Mouse (Mus musculus): ENCODE results near the gene Iqca. TPM values are rescaled to one million over a fixed set of nuclear protein-coding genes. Genes with fewer than 3 reads are reported as not detected.

Gene Iqca
- polyA plus RNA-seq, 1 experiment: 0.52 TPM

DNA sequence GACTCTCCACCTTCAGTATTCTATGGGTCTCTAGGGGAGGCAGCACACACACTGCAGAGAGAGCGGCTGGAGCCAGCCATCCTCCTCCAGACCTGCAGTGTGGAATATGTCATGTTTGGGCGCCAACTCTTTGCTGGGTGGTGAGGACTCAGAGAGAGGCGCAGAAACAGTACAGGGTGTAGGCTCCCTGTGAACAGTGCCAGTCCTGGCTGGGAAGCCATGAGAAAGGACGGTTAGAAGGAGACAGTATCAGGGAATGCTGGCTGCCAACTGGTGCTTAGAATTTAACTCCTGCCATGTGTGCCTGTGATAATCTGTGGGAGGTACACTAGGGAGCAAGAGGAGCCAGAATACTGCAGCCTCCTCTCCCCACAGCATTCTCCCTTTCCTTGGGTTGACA, 98.2 kb downstream of the Iqca start:
- no peak for DNase-seq (ENCODE audit: low read depth)
- TF ChIP-seq CTCF (IDR thresholded peaks at IDR 0.05; ENCODE audit: borderline replicate concordance, extremely low read depth, insufficient read depth, insufficient read length): no peak
- no peak for TF ChIP-seq POLR2A (IDR thresholded peaks at IDR 0.05; ENCODE audit: borderline replicate concordance, extremely low read depth, insufficient read depth, insufficient read length, poor library complexity, severe bottlenecking)

DNA sequence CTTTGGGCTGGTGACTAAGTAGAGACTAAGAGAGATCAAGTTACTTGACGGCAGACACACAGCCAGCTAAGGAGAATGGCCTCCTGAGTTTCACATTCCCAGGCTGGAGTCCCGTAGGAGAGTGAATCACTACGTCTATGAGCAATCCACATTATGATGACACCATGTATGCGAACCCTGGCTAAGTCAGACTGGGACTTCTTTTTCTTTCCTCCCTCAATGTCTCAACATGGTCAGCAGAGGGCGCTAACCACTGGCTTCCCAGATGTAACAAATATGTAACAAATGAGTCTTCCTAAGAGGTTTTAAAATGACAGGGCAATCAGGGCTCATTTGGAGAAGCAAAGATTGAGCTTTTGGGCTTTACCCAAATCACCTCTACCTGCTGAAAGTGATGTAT, 101.9 kb downstream of the Iqca start:
- TF ChIP-seq POLR2A (IDR thresholded peaks at IDR 0.05; ENCODE audit: borderline replicate concordance, extremely low read depth, insufficient read depth, insufficient read length, poor library complexity, severe bottlenecking) (no peak), CTCF (IDR thresholded peaks at IDR 0.05; ENCODE audit: borderline replicate concordance, extremely low read depth, insufficient read depth, insufficient read length) (peak; percentile 70; the same call in 1 of the 2 replicates)
- DNase-seq (ENCODE audit: low read depth): peak; percentile 85

DNA sequence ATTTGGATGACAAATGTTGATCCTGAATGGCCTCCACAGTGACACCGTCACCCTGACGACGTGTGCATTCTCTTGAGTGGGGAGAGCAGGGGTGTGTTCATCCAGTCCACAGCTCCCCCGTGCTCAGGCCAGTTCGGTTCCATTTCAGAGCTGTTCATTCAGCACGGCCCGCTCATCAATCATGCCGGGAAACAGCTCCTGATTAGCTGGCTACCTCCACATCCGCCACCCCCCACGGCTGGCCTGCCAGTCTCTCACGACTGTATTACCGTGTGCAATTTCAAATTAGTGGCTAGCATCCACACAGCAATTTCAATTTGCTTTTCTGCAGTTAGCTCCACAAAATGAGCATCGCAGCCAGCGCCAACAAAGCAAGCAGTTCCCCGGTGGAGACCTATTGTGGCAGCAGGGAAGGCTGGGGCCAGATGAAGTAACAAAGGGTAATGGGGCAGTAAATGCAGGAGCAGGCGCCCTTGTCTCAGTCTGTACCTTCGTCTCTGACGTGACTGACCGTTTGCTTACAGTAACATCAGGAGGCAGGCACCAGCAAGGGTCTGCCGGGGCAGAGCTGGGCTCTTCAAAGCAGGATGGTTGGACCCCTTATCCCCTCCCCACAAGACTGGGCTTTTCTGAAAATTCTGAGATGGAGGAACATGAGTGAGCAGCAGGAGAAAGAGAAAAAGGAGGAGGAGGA, 103.0 kb downstream of the Iqca start:
- DNase-seq (ENCODE audit: low read depth): peak; percentile 64
- TF ChIP-seq CTCF (IDR thresholded peaks at IDR 0.05; ENCODE audit: borderline replicate concordance, extremely low read depth, insufficient read depth, insufficient read length): no peak
- no peak for TF ChIP-seq POLR2A (IDR thresholded peaks at IDR 0.05; ENCODE audit: borderline replicate concordance, extremely low read depth, insufficient read depth, insufficient read length, poor library complexity, severe bottlenecking)

DNA sequence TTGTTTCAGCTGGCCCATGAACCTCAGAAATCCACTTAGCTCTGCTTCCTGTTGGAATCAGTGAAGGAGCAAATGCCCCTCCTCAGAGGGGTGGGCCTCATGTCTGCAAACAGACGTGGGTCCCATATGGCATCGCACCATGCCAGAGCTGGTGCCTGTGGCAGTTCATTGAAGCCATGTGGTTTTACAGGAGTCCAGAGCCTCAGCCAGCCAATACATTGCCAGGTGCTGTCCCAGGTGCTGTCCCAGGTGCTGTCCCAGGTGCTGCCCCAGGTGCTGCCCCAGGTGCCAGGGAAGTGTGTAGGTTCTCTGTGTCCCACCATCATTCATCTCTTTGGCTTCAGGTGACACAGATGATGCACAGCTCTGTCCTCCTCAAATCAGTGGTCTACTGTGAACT, 124.9 kb downstream of the Iqca start:
- DNase-seq (ENCODE audit: low read depth): peak; percentile 43
- TF ChIP-seq POLR2A (IDR thresholded peaks at IDR 0.05; ENCODE audit: borderline replicate concordance, extremely low read depth, insufficient read depth, insufficient read length, poor library complexity, severe bottlenecking): no peak
- no peak for TF ChIP-seq CTCF (IDR thresholded peaks at IDR 0.05; ENCODE audit: borderline replicate concordance, extremely low read depth, insufficient read depth, insufficient read length)

DNA sequence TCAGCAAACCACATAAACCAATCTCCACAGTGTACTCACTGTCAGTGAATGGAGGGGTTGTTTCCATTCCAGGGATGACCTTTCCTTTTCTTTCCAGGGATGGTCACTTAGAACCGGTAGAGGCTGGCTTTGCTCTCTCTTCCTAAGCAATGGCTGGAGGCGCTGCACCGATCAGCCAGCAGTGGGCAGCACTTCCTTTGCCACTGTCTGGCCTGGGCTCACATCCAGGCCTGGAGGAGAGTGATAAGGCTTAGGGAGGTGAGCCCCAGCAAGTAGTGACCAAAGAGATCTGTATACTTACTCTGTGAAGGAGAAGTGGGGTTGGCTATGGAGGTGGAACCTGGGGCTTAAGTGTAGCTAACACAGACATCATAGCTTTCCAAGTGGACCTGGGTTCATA, 126.3 kb downstream of the Iqca start:
- no peak for DNase-seq (ENCODE audit: low read depth)
- peak; percentile 74 for TF ChIP-seq CTCF (IDR thresholded peaks at IDR 0.05; ENCODE audit: borderline replicate concordance, extremely low read depth, insufficient read depth, insufficient read length)
- TF ChIP-seq POLR2A (IDR thresholded peaks at IDR 0.05; ENCODE audit: borderline replicate concordance, extremely low read depth, insufficient read depth, insufficient read length, poor library complexity, severe bottlenecking): no peak

DNA sequence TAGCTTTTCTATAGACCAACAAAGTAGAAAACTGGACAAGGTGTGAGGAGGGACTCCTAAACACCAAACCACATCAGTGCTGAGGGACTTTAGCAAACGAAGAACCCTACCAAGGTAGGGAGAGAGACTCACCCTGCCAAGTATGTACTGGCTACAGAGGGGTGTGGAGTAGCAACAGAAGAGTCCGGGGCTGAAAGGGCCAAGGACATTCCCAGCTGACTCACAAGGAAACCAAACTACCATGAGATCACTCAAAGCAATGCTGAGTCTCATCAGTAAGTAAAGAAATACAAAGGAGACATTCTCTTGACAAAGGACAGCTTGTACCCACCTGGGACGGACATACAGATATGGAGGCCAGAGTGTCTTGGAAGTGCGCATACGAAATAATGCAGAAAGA, 132.9 kb downstream of the Iqca start:
- TF ChIP-seq CTCF (IDR thresholded peaks at IDR 0.05; ENCODE audit: borderline replicate concordance, extremely low read depth, insufficient read depth, insufficient read length) (no peak), POLR2A (IDR thresholded peaks at IDR 0.05; ENCODE audit: borderline replicate concordance, extremely low read depth, insufficient read depth, insufficient read length, poor library complexity, severe bottlenecking) (no peak)
- DNase-seq (ENCODE audit: low read depth): no peak

DNA sequence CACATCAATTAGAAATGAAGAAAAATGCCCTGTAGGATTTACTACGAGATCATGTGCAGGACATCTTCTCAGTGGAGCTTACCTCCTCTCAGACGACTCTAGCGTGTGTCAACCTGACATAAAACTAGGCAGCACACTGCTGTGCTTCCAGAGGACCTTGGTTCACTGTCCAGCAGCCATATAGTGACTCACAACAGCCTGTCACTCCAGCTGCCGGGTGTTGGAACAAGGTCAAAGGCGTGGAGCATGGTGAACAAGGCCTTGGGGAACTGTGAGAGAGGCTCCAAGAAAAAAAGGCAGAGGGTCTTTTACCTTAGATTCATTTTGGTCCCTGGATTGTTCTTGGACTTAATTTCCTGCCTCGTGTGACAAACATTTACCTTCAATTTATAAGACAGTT, 135.1 kb downstream of the Iqca start:
- no peak for DNase-seq (ENCODE audit: low read depth)
- TF ChIP-seq CTCF (IDR thresholded peaks at IDR 0.05; ENCODE audit: borderline replicate concordance, extremely low read depth, insufficient read depth, insufficient read length) (no peak), POLR2A (IDR thresholded peaks at IDR 0.05; ENCODE audit: borderline replicate concordance, extremely low read depth, insufficient read depth, insufficient read length, poor library complexity, severe bottlenecking) (no peak)

DNA sequence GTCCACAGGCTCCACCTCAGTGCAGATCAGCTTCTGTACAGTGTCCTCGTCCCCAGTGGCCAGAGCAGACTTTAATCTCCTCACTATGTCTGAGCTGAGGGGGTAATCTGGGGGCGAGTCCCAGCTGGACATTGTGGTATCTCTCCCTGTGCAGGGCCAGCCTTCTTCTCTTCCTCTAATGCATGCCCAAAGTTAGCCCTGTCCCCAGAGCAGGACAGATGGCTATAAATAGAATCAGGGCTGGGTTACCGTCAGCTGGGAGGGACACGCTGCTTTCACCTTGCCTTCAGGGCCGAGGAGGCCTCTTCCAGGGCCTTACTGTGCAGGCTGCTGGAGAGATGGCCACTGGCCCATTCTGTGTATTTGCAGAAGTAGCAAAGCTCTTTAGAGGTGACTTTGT, 138.8 kb downstream of the Iqca start, which contains the start of gene Asb18:
Gene Asb18, minus strand, starts transcription at position 221 of the 400 bp plus-strand sequence.
- DNase-seq (ENCODE audit: low read depth): no peak
- TF ChIP-seq POLR2A (IDR thresholded peaks at IDR 0.05; ENCODE audit: borderline replicate concordance, extremely low read depth, insufficient read depth, insufficient read length, poor library complexity, severe bottlenecking): no peak
- TF ChIP-seq CTCF (IDR thresholded peaks at IDR 0.05; ENCODE audit: borderline replicate concordance, extremely low read depth, insufficient read depth, insufficient read length): no peak

DNA sequence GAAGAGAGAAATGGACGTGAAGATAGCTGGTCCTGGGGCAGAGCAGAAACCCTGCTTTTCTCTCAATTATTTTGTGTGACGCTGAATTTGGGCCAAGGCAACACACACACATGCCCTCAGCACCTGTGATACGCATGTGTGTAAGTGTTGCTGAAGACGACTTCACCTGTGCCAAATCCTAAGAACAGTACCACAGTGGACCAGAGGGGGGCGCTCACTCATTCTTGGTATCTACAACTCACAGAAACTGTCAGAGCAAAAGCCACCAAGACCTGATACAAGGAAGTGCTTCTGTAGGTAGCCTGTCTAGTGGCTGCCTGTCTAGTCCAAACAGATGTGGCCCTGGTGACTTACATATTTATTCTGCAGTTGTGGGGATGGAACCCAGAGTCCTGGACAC, 139.9 kb downstream of the Iqca start:
- DNase-seq (ENCODE audit: low read depth): no peak
- peak; percentile 10; the same call in 1 of the 2 replicates for TF ChIP-seq CTCF (IDR thresholded peaks at IDR 0.05; ENCODE audit: borderline replicate concordance, extremely low read depth, insufficient read depth, insufficient read length)
- no peak for TF ChIP-seq POLR2A (IDR thresholded peaks at IDR 0.05; ENCODE audit: borderline replicate concordance, extremely low read depth, insufficient read depth, insufficient read length, poor library complexity, severe bottlenecking)

DNA sequence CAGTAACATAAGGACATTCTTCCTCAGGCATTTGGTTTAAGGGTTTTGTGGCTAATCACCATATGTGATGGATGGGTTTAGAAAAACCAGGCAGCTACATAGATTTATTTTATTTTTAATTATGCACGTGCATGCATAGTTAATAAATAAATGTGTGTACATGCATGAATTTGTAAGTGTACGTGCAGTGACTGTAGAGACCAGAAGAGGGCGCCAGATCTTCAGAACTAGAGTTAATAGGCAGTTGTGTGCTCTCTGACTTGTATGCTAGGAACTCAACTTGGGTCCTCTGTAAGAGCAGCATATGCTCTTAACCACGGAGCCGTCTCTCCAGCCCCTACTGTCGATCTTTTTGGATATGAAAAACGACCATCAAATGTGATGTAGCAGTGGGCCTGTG, 140.4 kb downstream of the Iqca start:
- DNase-seq (ENCODE audit: low read depth): no peak
- TF ChIP-seq POLR2A (IDR thresholded peaks at IDR 0.05; ENCODE audit: borderline replicate concordance, extremely low read depth, insufficient read depth, insufficient read length, poor library complexity, severe bottlenecking) (no peak), CTCF (IDR thresholded peaks at IDR 0.05; ENCODE audit: borderline replicate concordance, extremely low read depth, insufficient read depth, insufficient read length) (peak; percentile 18; the same call in 1 of the 2 replicates)

DNA sequence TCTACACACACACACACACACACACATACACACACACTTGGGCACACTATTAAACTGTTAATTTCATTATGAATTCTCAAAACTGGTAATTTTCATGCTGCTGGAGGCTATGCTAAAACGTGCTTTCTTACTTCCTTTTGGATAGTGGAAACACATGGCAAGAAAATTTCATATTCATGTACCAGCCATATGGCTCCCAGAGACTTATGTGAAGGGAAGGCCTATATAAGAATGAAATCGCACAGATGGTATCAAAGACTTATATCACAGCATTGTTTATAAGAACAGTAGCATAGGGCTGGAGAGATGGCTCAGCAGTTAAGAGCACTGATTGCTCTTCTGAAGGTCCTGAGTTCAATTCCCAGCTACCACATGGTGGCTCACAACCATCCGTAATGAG, 141.0 kb downstream of the Iqca start:
- peak; percentile 52 for DNase-seq (ENCODE audit: low read depth)

DNA sequence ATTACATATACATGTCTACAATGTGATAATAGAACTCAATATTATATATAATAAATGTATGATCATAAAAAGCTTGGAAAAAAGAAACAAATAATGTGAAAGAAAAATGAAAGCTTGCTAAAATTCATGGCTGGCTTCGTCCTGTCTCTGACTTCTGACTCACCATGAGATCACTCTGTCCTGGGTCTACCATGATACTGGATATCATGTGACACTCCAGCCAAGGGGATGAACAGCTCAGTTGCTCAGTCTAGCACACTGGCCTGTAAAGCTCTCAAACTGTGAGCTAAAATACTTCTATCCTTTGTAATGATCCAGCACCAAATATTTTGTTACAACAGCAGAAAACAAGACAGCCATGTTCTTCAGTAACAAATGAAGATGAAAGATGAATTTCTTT, 143.1 kb downstream of the Iqca start:
- TF ChIP-seq POLR2A (IDR thresholded peaks at IDR 0.05; ENCODE audit: borderline replicate concordance, extremely low read depth, insufficient read depth, insufficient read length, poor library complexity, severe bottlenecking) (no peak), CTCF (IDR thresholded peaks at IDR 0.05; ENCODE audit: borderline replicate concordance, extremely low read depth, insufficient read depth, insufficient read length) (no peak)
- DNase-seq (ENCODE audit: low read depth): no peak

More for the DNA sequence above, 141.0 kb downstream of the Iqca start:
- TF ChIP-seq POLR2A (IDR thresholded peaks at IDR 0.05; ENCODE audit: borderline replicate concordance, extremely low read depth, insufficient read depth, insufficient read length, poor library complexity, severe bottlenecking) (no peak), CTCF (IDR thresholded peaks at IDR 0.05; ENCODE audit: borderline replicate concordance, extremely low read depth, insufficient read depth, insufficient read length) (no peak)

All from brain, embryonic 14.5 days (tissue).